Mouse (Mus musculus): ENCODE results near the gene Kdelr2. TPM values are rescaled to one million over a fixed set of nuclear protein-coding genes. Genes with fewer than 3 reads are reported as not detected.

The Kdelr2 gene
- polyA plus RNA-seq, 2 experiments = 39.9 to 135 TPM

- Histone ChIP-seq H3K4me2 (ENCODE audit: low read depth) (no peak overlapping the region), H3K4me1 (replicated peaks; ENCODE audit: control insufficient read depth in 2 of 2, insufficient read depth in 2 of 2, low read length in 1 of 2) (no peaks in the 10 kb centered on the region), H3K9ac (replicated peaks) (no peak overlapping the region), H3K9me3 (ENCODE audit: control insufficient read depth, low read length) (no peaks in the 10 kb centered on the region), H3K27me3 (ENCODE audit: control insufficient read depth, insufficient read depth, low read length) (peaks cover 62% of the 10 kb centered on the region), H3K36me3 (replicated peaks; ENCODE audit: control insufficient read depth, insufficient read depth, low read depth) (no peaks in the 10 kb centered on the region), H3K4me3 (ENCODE audit: insufficient read depth in 1 of 2, low read depth in 2 of 2, low read length in 2 of 2) (no peak overlapping the region), H3K27ac (no peak overlapping the region)
- WGBS (ENCODE audit: insufficient replicate concordance) = 24% methylated on average over 17 of the region's 17 CpGs
- DNase-seq (ENCODE audit: low read depth in 3 of 3, low spot score in 3 of 3) (no peak), ATAC-seq (ENCODE audit: insufficient read depth) (no peak)
- TF ChIP-seq EP300 (IDR thresholded peaks at IDR 0.05; ENCODE audit: low read depth) = no peak
- TF ChIP-seq CTCF (IDR thresholded peaks at IDR 0.05; ENCODE audit: low read depth) = no peak
These were observed 33.1 kb upstream of the Kdelr2 start for GRCm38 (mm10) chr5:143370416-143371145.

GRCm38 (mm10) chr5:143371146-143371510, 32.5 kb upstream of the Kdelr2 start:
- no peaks in the 10 kb centered on the region; the same call in 1 of the 2 replicates for H3K9me3 ChIP-seq (ENCODE audit: control insufficient read depth, low read length)
- no peaks in the 10 kb centered on the region for H3K36me3 ChIP-seq (replicated peaks; ENCODE audit: control insufficient read depth, insufficient read depth, low read depth)
- 45% methylated on average over 4 of the region's 4 CpGs for WGBS (ENCODE audit: insufficient replicate concordance)

GRCm38 (mm10) chr5:143372818-143373217, 30.8 kb upstream of the Kdelr2 start:
- 0 out of 2 replicates have a peak overlapping the region, but pooled peaks have one; percentile 28 for H3K4me2 ChIP-seq (ENCODE audit: low read depth)
- WGBS (ENCODE audit: insufficient replicate concordance) = 3% methylated on average over 35 of the region's 35 CpGs
- H3K27ac ChIP-seq = no peak overlapping the region
- peaks cover 60% of the 10 kb centered on the region for H3K27me3 ChIP-seq (ENCODE audit: control insufficient read depth, insufficient read depth, low read length)
- no peak overlapping the region for H3K9ac ChIP-seq (replicated peaks)
- ATAC-seq (ENCODE audit: insufficient read depth) (no peak), DNase-seq (ENCODE audit: low read depth in 3 of 3, low spot score in 3 of 3) (no peak)
- TF ChIP-seq CTCF (IDR thresholded peaks at IDR 0.05; ENCODE audit: low read depth) (peak; percentile 27; the same call in 1 of the 2 replicates), EP300 (IDR thresholded peaks at IDR 0.05; ENCODE audit: low read depth) (no peak)
- no peaks in the 10 kb centered on the region for H3K4me1 ChIP-seq (replicated peaks; ENCODE audit: control insufficient read depth in 2 of 2, insufficient read depth in 2 of 2, low read length in 1 of 2)
- no peaks in the 10 kb centered on the region for H3K36me3 ChIP-seq (replicated peaks; ENCODE audit: control insufficient read depth, insufficient read depth, low read depth)
- peaks cover 3% of the 10 kb centered on the region for H3K9me3 ChIP-seq (ENCODE audit: control insufficient read depth, low read length)
- H3K4me3 ChIP-seq (ENCODE audit: insufficient read depth in 1 of 2, low read depth in 2 of 2, low read length in 2 of 2) = no peak overlapping the region

More at GRCm38 (mm10) chr5:143371146-143371510, 32.5 kb upstream of the Kdelr2 start:
- H3K4me2 ChIP-seq (ENCODE audit: low read depth) = no peak overlapping the region
- TF ChIP-seq EP300 (IDR thresholded peaks at IDR 0.05; ENCODE audit: low read depth) (no peak), CTCF (IDR thresholded peaks at IDR 0.05; ENCODE audit: low read depth) (no peak)
- no peaks in the 10 kb centered on the region for H3K4me1 ChIP-seq (replicated peaks; ENCODE audit: control insufficient read depth in 2 of 2, insufficient read depth in 2 of 2, low read length in 1 of 2)
- DNase-seq (ENCODE audit: low read depth in 3 of 3, low spot score in 3 of 3) (no peak), ATAC-seq (ENCODE audit: insufficient read depth) (no peak)
- H3K9ac ChIP-seq (replicated peaks) = no peak overlapping the region
- peaks cover 60% of the 10 kb centered on the region for H3K27me3 ChIP-seq (ENCODE audit: control insufficient read depth, insufficient read depth, low read length)
- no peak overlapping the region for H3K4me3 ChIP-seq (ENCODE audit: insufficient read depth in 1 of 2, low read depth in 2 of 2, low read length in 2 of 2)
- H3K27ac ChIP-seq = no peak overlapping the region

- H3K27me3 ChIP-seq (ENCODE audit: control insufficient read depth, insufficient read depth, low read length) = peaks cover 43% of the 10 kb centered on the region
- no peak overlapping the region for H3K27ac ChIP-seq
- H3K9me3 ChIP-seq (ENCODE audit: control insufficient read depth, low read length) = peaks cover 3% of the 10 kb centered on the region
- WGBS (ENCODE audit: insufficient replicate concordance) = 12% methylated on average over 21 of the region's 21 CpGs
- no peaks in the 10 kb centered on the region for H3K36me3 ChIP-seq (replicated peaks; ENCODE audit: control insufficient read depth, insufficient read depth, low read depth)
- H3K9ac ChIP-seq (replicated peaks) = no peak overlapping the region
- TF ChIP-seq EP300 (IDR thresholded peaks at IDR 0.05; ENCODE audit: low read depth) = no peak
- TF ChIP-seq CTCF (IDR thresholded peaks at IDR 0.05; ENCODE audit: low read depth) = peak; percentile 92
- DNase-seq (ENCODE audit: low read depth in 3 of 3, low spot score in 3 of 3) (peak in 1 of 3 experiments; percentile 13), ATAC-seq (ENCODE audit: insufficient read depth) (0 out of 2 replicates have a peak, but pooled peaks have one; percentile 8)
- peak overlapping the region; percentile 24; the same call in 1 of the 2 replicates for H3K4me2 ChIP-seq (ENCODE audit: low read depth)
- no peak overlapping the region for H3K4me3 ChIP-seq (ENCODE audit: insufficient read depth in 1 of 2, low read depth in 2 of 2, low read length in 2 of 2)
- no peaks in the 10 kb centered on the region for H3K4me1 ChIP-seq (replicated peaks; ENCODE audit: control insufficient read depth in 2 of 2, insufficient read depth in 2 of 2, low read length in 1 of 2)
These were observed 28.4 kb upstream of the Kdelr2 start for GRCm38 (mm10) chr5:143375242-143375641.

GRCm38 (mm10) chr5:143376156-143376555, 27.5 kb upstream of the Kdelr2 start:
- 66% methylated on average over 4 of the region's 4 CpGs for WGBS (ENCODE audit: insufficient replicate concordance)
- Histone ChIP-seq H3K4me2 (ENCODE audit: low read depth) (no peak overlapping the region), H3K4me1 (replicated peaks; ENCODE audit: control insufficient read depth in 2 of 2, insufficient read depth in 2 of 2, low read length in 1 of 2) (no peaks in the 10 kb centered on the region), H3K27ac (no peak overlapping the region), H3K4me3 (ENCODE audit: insufficient read depth in 1 of 2, low read depth in 2 of 2, low read length in 2 of 2) (no peak overlapping the region), H3K27me3 (ENCODE audit: control insufficient read depth, insufficient read depth, low read length) (peaks cover 34% of the 10 kb centered on the region), H3K9ac (replicated peaks) (no peak overlapping the region), H3K36me3 (replicated peaks; ENCODE audit: control insufficient read depth, insufficient read depth, low read depth) (no peaks in the 10 kb centered on the region), H3K9me3 (ENCODE audit: control insufficient read depth, low read length) (peaks cover 3% of the 10 kb centered on the region)
- DNase-seq (ENCODE audit: low read depth in 3 of 3, low spot score in 3 of 3) (no peak), ATAC-seq (ENCODE audit: insufficient read depth) (no peak)
- TF ChIP-seq CTCF (IDR thresholded peaks at IDR 0.05; ENCODE audit: low read depth) (peak; percentile 71), EP300 (IDR thresholded peaks at IDR 0.05; ENCODE audit: low read depth) (no peak)

Measured in liver, embryonic 14.5 days (tissue).